ENCODE assay signal across 18 mouse cellular contexts in the genomic region with DNA sequence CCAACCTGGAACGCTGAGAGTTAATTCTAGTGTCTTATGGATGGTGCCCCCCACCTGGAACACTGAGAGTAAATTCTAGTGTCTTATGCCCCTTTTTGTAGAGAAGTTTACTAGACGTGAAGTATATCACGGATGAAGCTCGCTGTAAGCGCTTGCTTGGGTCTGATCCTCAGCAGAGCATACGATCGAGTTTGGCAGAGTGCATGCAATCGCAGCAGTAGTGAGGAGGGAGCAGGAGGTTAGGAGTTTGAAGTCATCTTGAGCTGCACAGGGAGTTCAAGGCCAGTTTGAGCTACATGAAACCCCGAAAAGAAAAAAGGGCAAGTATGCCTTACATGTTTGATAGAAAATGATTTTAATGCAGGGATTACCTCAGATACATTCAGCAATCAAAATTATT. TPM values are rescaled to one million over a fixed set of nuclear protein-coding genes. Genes with fewer than 3 reads are reported as not detected.
A peak's percentile ranks its signal among the peaks of the same experiment; 100 is the strongest.
DNase-seq lines count a peak whose midpoint lies in the region; ATAC-seq lines count a peak whose summit lies in the region.
"Had no signal": no experiment of that assay in that cellular context is flagged by ENCODE, and none has a peak within 500 bp of the region (broad histone marks: within the 10 kb centered on the region; RNA-seq: fewer than 3 reads in every experiment).

No protein-coding gene starts in this region.

- no peaks in the 10 kb centered on the region for H3K9me3 ChIP-seq in heart, embryonic 12.5 days (replicated peaks)
- H3K9me3 ChIP-seq in limb, embryonic 13.5 days: no peaks in the 10 kb centered on the region
- H3K9me3 ChIP-seq in limb, embryonic 10.5 days (replicated peaks): no peaks in the 10 kb centered on the region
- H3K9me3 ChIP-seq: G1E had no signal

- H3K4me1 ChIP-seq in heart, embryonic 12.5 days (replicated peaks): 0 out of 2 replicates have a peak, but pooled peaks cover 7% of the 10 kb centered on the region
- H3K4me1 ChIP-seq in limb, embryonic 13.5 days: peaks cover 4% of the 10 kb centered on the region; the same call in 1 of the 2 replicates
- no peaks in the 10 kb centered on the region for H3K4me1 ChIP-seq in limb, embryonic 10.5 days

- no peak overlapping the region for H3K27ac ChIP-seq in heart, embryonic 12.5 days (ENCODE audit: poor library complexity, severe bottlenecking)
- H3K27ac ChIP-seq in limb, embryonic 13.5 days: no peak overlapping the region
- no peak overlapping the region for H3K27ac ChIP-seq in limb, embryonic 10.5 days

- peaks cover 61% of the 10 kb centered on the region for H3K36me3 ChIP-seq in heart, embryonic 12.5 days
- peaks cover 68% of the 10 kb centered on the region for H3K36me3 ChIP-seq in limb, embryonic 13.5 days
- H3K36me3 ChIP-seq in limb, embryonic 10.5 days: peaks cover 74% of the 10 kb centered on the region

- H3K4me2 ChIP-seq in heart, embryonic 12.5 days: no peak overlapping the region
- H3K4me2 ChIP-seq in limb, embryonic 13.5 days (replicated peaks): no peak overlapping the region

- WGBS in heart, embryonic 12.5 days: 90% methylated on average over 9 of the region's 9 CpGs
- 82% methylated on average over 9 of the region's 9 CpGs for WGBS in limb, embryonic 13.5 days
- 96% methylated on average over 9 of the region's 9 CpGs for WGBS in limb, embryonic 10.5 days

- H3K9ac ChIP-seq in heart, embryonic 12.5 days: no peak overlapping the region
- no peak overlapping the region for H3K9ac ChIP-seq in limb, embryonic 13.5 days

- ATAC-seq in heart, embryonic 12.5 days (ENCODE audit: insufficient number of reproducible peaks, low FRiP score): no peak
- ATAC-seq in limb, embryonic 13.5 days (ENCODE audit: low FRiP score, low read depth): peak; percentile 66; the same call in 1 of the 2 replicates
- ATAC-seq: activated CD4-positive, CD25-positive, alpha-beta regulatory T cell, adult 4 months; CD4-positive, CD25-positive, alpha-beta regulatory T cell, adult 4 months; Patski had no signal

- DNase-seq in heart, adult 11 months: peak; percentile 69
- DNase-seq in limb, embryonic 10.5 days (ENCODE audit: low spot score): no peak
- DNase-seq: adrenal gland, adult 2 months; adrenal gland, adult 8-10 months; adrenal gland, postnatal 14 days; adrenal gland, postnatal 25 days; adrenal gland, postnatal 36 days; B cell, adult 2 months; cerebellum, adult 11 months; cerebellum, adult 11-12 months; cerebellum, adult 18-20 months had no signal

- no peak overlapping the region for H3K4me3 ChIP-seq in heart, embryonic 12.5 days
- no peak overlapping the region for H3K4me3 ChIP-seq in limb, embryonic 13.5 days
- H3K4me3 ChIP-seq in limb, embryonic 10.5 days: no peak overlapping the region

- H3K27me3 ChIP-seq in heart, embryonic 12.5 days (replicated peaks): no peaks in the 10 kb centered on the region
- H3K27me3 ChIP-seq in limb, embryonic 13.5 days: no peaks in the 10 kb centered on the region
- no peaks in the 10 kb centered on the region for H3K27me3 ChIP-seq in limb, embryonic 10.5 days (ENCODE audit: low read depth, poor library complexity, severe bottlenecking)
- H3K27me3 ChIP-seq: CH12.LX, Patski had no signal

RNA-seq across cellular contexts. Expression of gene Actc1, which starts 47.5 kb away (rescaled TPM):
- 11,986 and 12,061 TPM in 2 replicates for polyA plus RNA-seq in heart, embryonic 12.5 days (2016; fragmentation: Nextera tagmentation; extraction: Ambion mirVana)
- polyA plus RNA-seq in limb, embryonic 13.5 days (2015; fragmentation: Nextera tagmentation; extraction: Ambion mirVana): 825 and 834 TPM in 2 replicates
- polyA plus RNA-seq in limb, embryonic 10.5 days (2016; fragmentation: Nextera tagmentation; extraction: Ambion mirVana): 9.9 and 27.4 TPM in 2 replicates
- polyA plus RNA-seq: activated CD4-positive, CD25-positive, alpha-beta regulatory T cell, adult 4 months; CD4-positive, CD25-positive, alpha-beta regulatory T cell, adult 4 months; G1E; Patski had no signal

Comparison
In these comparisons a context has a peak if more than half of its experiments do, and no peak if none do; other contexts are left out.
1. RNA of gene Actc1, which starts 47.5 kb away (polyA plus RNA-seq): 11,986 to 12,061 TPM in heart, embryonic 12.5 days and 825 to 834 TPM in limb, embryonic 13.5 days; 9.9 to 27.4 TPM in limb, embryonic 10.5 days; every median in the first group is over 10 times any median in the second.